Mouse (Mus musculus) erythroblast, adult 5-6 weeks (primary cell): ENCODE results near the gene Rdh13. TPM values are rescaled to one million over a fixed set of nuclear protein-coding genes. Genes with fewer than 3 reads are reported as not detected.

ENCODE experiments used
- ATAC-seq: replicated peaks from 2 replicates; pipeline ENCODE4 v1.8.0; 2016; ENCODE audit warnings: moderate number of reproducible peaks, mild to moderate bottlenecking, moderate TSS enrichment, inconsistent platforms; ENCODE audit not compliant: poor library complexity, low FRiP score, severe bottlenecking
- total RNA-seq, 2 experiments: library from RNA; stranded (forward) in 1 of 2; stranded (reverse) in 1 of 2; fragments of 150-400 nt in 1 of 2; fragments of 200-764, 138-1000 nt in 1 of 2; gene quantifications; 2 replicates each; pipeline versions ENCODE4 v1.2.3 to v1.2.4; 2015 to 2017; ENCODE audit warnings: low replicate concordance in 2 of 2

Rdh13 gene
- 0.77 and 3.6 TPM in 2 replicates for total RNA-seq (2015; ENCODE audit: low replicate concordance)
- total RNA-seq (2017; ENCODE audit: low replicate concordance), result 2.6 and 3.5 TPM in 2 replicates

DNA sequence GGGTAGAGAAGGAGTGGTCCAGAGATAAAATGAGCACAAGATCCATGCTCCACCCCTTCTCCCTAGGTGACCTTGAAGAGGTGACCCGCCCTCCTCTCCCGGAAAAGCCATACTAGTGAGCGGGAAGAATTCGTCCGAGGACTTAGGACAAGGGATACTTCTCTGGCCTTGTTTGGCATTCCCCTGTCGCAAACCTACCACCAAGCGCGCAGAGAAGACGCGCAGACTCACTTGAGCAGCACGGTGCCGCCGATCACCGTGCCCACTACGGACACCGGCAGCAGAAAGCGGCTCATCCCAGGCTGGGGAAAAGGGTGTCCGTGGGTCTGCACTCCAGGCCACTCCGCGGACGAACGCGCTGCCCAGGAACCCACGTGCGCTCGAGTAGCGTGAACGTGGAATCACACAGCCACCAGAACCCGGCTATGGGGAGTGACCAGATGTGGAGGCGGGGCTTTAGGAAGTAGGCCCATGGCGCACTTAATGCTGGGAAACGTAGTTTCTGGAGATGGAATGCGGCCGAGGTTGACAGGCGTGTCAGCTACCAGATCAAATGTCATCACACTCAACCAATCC, at the start of gene Rdh13:
Gene Rdh13 (minus strand): TSS at position 434 of the 576 bp plus-strand sequence.
- ATAC-seq, result peak; percentile 99

DNA sequence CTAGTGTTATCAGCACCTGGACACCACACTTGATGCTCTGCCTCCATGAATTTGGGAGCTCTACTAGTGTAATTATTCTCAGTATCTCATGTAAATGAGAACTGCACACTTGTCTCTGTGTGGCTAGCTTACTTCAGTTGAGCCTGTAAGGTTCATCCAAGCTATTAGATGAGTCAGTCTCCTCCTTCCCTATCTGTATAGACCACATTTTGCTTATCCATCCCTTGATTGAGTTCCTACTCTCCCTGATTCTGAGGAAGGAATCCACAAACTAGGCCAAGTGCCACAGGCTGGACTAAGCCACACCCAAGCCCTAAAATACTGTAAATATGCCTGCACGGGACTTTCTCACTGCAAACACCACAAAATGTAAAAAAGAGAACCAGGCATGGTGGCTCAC, 48.5 kb upstream of the Rdh13 start:
- no peak; the same call in 1 of the 2 replicates for ATAC-seq

DNA sequence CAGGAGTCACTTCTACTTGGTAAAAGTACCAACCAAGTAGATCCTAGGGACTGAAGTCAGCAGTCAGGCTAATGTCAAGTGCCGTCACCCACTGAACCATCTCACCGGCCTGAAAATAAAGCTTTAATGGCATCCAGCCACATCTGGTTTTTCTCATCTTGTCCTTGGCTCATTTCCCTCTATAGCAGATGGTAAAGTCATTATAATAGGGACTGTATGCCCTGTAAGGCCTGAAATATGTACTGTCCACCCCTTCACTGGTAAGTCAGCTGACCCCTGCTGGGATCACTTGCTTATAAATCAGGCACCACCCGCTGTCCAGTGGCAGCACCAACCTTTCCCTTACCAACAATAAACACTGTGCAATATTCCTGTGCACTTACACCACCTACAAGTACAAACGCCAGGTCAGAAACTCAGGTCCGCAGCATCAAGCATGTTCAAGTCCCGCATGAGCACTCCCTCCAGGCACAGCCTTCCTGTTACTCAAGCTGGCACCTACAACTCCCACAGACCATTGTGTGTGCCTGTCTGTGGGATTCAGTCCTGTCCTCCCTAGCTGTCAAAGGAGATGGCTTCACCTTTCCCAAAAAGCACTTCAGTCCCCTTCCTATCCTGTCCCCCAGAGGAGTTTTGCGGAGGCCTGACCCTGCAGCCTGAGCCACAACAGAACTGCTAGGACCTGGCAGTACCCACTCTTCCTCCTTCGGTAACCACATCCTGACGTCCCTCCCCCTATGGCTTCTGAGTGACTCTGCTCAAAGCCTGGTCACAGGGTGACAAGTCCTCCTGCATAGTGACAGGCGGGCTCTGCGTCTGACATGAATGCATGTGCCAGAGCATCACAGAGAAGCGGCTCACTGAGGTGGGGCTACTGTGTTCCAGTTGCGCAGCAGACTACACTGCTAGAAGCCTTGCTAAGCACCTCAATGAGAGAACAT, 47.1 kb upstream of the Rdh13 start:
- no peak for ATAC-seq

DNA sequence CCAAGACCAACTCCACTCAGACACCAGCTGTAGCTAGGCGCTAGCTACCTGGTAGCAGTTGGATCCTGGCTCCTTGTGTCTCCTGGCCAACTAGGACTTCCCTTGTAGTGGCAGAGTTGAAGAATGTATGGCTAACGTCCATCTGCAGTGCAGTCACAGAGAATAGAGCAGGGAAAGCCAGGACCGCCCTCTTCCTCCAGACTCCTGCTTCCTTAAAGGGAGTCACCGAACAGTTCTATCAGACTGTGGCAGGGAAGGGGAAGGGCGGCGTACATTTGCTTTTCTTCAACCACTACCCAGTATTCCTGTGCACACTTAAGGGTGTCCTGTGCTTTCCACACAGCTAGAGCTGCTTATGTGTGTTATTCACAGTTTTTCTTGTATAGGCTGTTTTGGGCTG, 45.9 kb upstream of the Rdh13 start:
- ATAC-seq, result no peak

- no peak for ATAC-seq
These were observed 36.8 kb upstream of the Rdh13 start for GRCm38 (mm10) chr7:4482281-4482680.

DNA sequence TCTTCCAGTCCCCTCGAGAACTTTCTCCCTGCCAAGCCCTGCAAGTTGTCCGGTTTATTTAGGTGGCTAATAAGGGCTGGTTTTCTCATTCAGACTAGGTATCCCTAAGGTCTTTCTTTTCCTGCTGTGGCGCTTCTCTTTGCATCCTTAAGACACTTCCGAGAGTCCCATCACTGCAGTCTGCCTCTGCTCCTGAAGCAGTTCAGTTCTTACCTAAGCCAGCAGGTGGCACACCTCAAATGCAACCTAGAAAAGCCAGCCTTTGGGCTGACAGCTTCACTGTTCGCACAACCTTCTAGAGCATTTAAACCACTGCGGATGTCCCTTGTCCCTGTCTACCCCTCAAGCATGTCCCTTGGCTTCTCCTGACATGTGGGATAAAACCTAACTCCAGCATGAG, 34.2 kb upstream of the Rdh13 start:
- 0 out of 2 replicates have a peak, but pooled peaks have one; percentile 58 for ATAC-seq

DNA sequence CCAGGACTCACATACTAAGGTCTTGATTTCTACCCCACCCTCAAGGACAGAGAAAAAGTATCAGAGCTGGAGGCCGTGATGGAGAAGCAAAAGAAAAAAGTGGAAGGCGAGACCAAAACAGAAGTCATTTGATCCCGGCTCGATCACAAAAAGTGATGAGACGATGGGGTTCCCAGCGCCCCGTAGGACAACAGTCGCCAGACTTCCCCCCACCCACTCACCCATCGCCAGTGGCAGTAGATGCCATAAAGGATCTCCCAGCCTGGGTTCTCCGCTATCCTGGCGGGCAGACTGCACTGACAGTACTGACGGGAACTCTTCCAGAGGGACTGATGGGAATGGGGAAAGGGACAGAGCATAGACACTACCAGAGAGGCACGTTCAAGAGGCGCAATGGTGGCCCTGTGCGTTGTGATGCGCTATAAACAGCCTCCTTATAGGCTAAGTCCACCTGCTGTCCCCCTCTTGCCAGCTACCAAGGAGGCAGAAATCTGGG, 33.4 kb upstream of the Rdh13 start:
- no peak for ATAC-seq

GRCm38 (mm10) chr7:4478021-4478795, 32.8 kb upstream of the Rdh13 start:
- ATAC-seq, result no peak

GRCm38 (mm10) chr7:4473940-4474339, 28.5 kb upstream of the Rdh13 start:
- ATAC-seq, result no peak

DNA sequence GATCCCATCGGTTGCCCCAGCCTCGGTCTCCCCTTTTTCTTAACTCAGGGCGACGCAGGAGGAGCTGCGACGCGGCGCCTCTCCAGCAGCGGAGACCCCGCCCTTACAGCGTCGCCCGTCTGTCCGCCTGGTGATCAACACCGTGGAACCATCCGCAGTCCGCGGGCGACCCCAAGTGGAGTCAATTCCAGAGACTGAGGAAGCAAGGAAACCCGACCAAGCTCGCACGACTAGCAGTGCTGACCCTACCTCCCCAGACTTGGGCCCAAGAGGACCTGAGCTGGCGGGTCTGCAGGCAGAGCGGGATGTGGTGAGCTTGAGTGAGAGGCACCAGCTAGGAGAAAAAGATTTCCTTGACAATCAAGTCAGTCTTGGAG, 25.7 kb upstream of the Rdh13 start:
- no peak for ATAC-seq

DNA sequence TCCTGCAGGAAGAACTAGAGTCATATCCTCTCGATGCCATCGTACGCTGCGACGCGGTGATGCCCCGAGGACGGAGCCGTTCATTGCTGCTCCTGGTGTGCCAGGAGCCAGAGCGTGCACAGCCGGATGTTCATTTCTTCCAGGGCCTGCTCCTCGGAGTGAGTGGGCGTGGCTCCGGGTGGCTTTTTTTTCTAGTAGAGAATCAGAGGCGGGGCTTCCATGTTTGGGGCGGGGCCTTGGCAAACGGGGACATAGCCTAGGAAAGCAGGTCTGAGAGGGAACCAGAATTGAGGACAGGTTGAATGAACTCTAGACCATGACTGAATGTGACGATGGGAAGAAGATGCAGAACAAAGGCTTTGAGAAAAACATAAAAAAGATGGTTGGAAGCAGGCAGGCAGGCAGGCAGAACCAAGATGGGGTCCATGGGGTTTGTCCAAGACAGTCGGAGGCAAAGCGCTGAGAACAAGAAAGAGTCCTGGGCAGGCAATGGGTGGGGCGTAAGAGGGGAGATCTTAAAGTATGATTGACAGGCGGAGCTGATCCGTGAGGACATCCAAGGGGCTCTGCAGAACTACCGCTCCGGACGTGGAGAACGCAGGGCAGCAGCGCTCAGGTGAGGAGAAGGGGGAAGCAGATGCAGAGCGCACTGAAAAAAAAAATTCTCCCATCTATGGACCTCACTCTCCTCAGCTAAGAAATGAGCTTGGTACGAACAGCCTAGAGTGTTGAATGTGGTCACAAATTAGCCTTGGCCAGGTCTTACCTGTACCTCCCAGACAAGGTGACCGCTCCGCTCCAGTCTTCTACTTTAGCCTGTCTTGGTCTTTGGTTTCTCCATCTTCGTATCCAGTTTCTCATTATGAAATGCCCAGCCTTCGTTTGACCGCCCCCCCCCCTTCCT, 25.1 kb upstream of the Rdh13 start:
- ATAC-seq, result no peak

- ATAC-seq, result no peak
These were observed 22.4 kb upstream of the Rdh13 start for GRCm38 (mm10) chr7:4467801-4468200.

GRCm38 (mm10) chr7:4464194-4464824, 18.9 kb upstream of the Rdh13 start:
- ATAC-seq, result no peak

DNA sequence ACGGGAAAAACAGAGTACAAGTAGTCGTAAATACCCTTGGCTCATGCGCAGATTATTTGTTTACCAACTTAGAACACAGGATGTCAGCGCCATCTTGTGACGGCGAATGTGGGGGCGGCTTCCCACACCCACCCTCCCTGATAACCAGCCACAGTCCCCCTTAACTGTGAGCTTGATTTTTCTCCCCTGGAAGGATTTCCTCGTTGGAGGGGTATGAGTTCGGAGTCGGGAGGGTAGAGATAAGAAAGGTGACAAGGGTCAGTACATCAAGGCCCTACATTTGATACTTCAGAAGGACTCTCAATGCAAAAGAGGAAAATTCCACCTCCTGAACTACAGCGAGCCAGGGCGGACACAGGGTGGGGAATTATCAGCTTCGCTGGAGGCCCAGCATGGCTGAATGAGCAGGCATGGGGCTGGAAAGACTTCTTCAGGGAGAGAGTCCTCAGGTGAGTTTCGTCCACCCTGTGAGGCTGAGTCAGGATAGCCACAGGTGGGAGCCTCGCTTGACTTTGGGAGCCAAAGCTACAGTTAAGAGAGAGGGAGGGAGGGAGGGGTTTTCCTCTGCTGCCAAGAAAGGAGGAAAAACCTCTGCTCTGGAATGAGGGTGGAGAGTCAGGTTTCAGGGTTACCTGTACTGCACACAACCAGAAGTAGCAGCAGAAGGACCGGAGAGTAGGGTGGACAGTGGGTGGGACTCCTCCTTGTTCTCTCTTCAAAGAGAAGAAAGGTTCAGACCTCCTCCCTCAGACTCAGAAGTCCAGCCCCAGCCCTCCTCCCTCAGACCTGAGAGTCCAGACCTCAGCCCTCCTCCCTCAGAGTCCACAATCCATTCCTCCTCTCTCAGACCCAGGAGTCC, 15.4 kb upstream of the Rdh13 start, which contains the start of gene Eps8l1:
Gene Eps8l1 (plus strand): TSS at position 99 of the 859 bp plus-strand sequence.
- peak; percentile 82 for ATAC-seq

- ATAC-seq, result no peak
These were observed 7.2 kb upstream of the Rdh13 start for GRCm38 (mm10) chr7:4452644-4453043.

DNA sequence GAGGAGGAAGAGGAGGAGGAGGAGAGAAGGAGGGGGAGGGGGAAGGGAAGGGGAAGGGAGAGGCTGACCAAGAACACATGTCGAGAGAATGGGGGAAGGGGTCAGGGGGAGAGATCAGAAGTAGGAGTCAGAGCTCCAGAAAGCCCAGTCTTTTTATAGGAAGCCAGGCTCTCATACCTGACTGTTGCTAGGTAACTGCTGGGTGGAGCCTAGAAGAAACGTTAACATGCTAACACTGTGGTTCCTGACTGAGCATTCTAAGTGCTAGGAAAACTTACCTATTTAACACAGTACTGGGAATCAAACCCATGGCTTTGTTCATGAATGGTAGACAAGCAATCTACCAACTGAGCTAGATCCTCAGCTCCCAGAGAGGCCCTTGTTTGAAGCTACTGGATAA, 3.8 kb upstream of the Rdh13 start:
- ATAC-seq, result no peak

DNA sequence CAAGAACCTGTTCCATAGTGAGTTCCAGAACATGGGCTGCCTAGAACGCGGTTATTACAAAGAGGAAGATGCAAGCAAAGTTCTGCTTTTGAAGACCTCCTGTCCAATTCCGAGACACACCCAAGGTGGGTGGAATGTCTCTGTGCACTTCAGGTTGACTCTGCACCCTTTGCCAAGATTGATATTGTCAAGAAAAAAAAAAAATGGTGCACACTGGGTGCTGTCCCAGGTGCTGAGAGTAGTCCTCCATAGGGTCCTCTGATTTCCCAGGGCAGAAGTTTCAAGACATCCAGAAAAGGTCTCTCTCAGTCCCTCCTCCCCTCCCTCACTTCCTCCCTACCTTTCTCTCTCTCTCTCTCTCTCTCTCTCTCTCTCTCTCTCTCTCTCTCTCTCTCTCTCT, 3.0 kb upstream of the Rdh13 start:
- ATAC-seq, result no peak

GRCm38 (mm10) chr7:4447138-4447537, 1.7 kb upstream of the Rdh13 start:
- no peak for ATAC-seq
